Mouse (Mus musculus) thymus, postnatal 0 days (tissue): Measurements from ENCODE around the gene Ogg1. TPM values are rescaled to one million over a fixed set of nuclear protein-coding genes. Genes with fewer than 3 reads are reported as not detected.
"Not testable (repeated sequence)": the region's sequence is repeated elsewhere in the genome, so short reads cannot be mapped to it uniquely, and the experiment has no call there.

ENCODE experiments used
- DNase-seq: peaks from one replicate; pipeline ENCODE4 v3.0.0-alpha.2; 2015; ENCODE audit warnings: low spot score
- polyA plus RNA-seq: library from polyadenylated mRNA; unstranded; fragments of >200 nt; fragmentation: Nextera tagmentation; extraction: Ambion mirVana; gene quantifications from 2 replicates; pipeline ENCODE4 v1.2.1, GENCODE M21; 2015

Gene Ogg1
- polyA plus RNA-seq, 1 experiment from 2014 or later = 14.3 TPM

GRCm38 (mm10) chr6:113331721-113332120 lies 4.9 kb downstream of the Ogg1 start:
- DNase-seq = no peak

GRCm38 (mm10) chr6:113332734-113333133 lies 6.0 kb downstream of the Ogg1 start:
- not testable (repeated sequence) for DNase-seq

GRCm38 (mm10) chr6:113333137-113333950 lies 6.6 kb downstream of the Ogg1 start:
- DNase-seq = no peak

GRCm38 (mm10) chr6:113334216-113334615 lies 7.4 kb downstream of the Ogg1 start:
- no peak for DNase-seq

GRCm38 (mm10) chr6:113336852-113337620 lies 10.3 kb downstream of the Ogg1 start:
- DNase-seq = no peak

GRCm38 (mm10) chr6:113341574-113341973 lies 14.8 kb downstream of the Ogg1 start:
- no peak for DNase-seq

- DNase-seq = no peak
Observed at GRCm38 (mm10) chr6:113342297-113342696, 15.5 kb downstream of the Ogg1 start.

GRCm38 (mm10) chr6:113343177-113344092 lies 16.7 kb downstream of the Ogg1 start, which contains the start of gene Camk1:
TSS of gene Camk1 (minus strand) at chr6:113343984.
- DNase-seq = no peak

- no peak for DNase-seq
Observed at GRCm38 (mm10) chr6:113344321-113344720, 17.5 kb downstream of the Ogg1 start.

- DNase-seq = no peak
Observed at GRCm38 (mm10) chr6:113346897-113347296, 20.1 kb downstream of the Ogg1 start.

- DNase-seq = no peak
Observed at GRCm38 (mm10) chr6:113350538-113350937, 23.8 kb downstream of the Ogg1 start.

GRCm38 (mm10) chr6:113351161-113351560 lies 24.4 kb downstream of the Ogg1 start:
- no peak for DNase-seq

GRCm38 (mm10) chr6:113351653-113352052 lies 24.9 kb downstream of the Ogg1 start:
- no peak for DNase-seq

- DNase-seq = no peak
Observed at GRCm38 (mm10) chr6:113352820-113353219, 26.0 kb downstream of the Ogg1 start.

- no peak for DNase-seq
Observed at GRCm38 (mm10) chr6:113353696-113354095, 26.9 kb downstream of the Ogg1 start.

- no peak for DNase-seq
Observed at GRCm38 (mm10) chr6:113361476-113361875, 34.7 kb downstream of the Ogg1 start.

GRCm38 (mm10) chr6:113362241-113362640 lies 35.5 kb downstream of the Ogg1 start:
- no peak for DNase-seq

GRCm38 (mm10) chr6:113364518-113365135 lies 37.9 kb downstream of the Ogg1 start:
- DNase-seq = no peak

- no peak for DNase-seq
Observed at GRCm38 (mm10) chr6:113366639-113367038, 39.9 kb downstream of the Ogg1 start.

GRCm38 (mm10) chr6:113367574-113367973 lies 40.8 kb downstream of the Ogg1 start:
- no peak for DNase-seq

- DNase-seq = no peak
Observed at GRCm38 (mm10) chr6:113368124-113368523, 41.4 kb downstream of the Ogg1 start.
